Mouse (Mus musculus) liver, postnatal 0 days (tissue): ENCODE measurements around the gene Prmt9.

ENCODE experiments used
- CTCF ChIP-seq: sonication (generic); IDR thresholded peaks from 2 replicates; pipeline ENCODE4 v1.5.1; 2016; ENCODE audit warnings: antibody characterized with exemption, low read depth
- EP300 ChIP-seq: IDR thresholded peaks from 2 replicates; pipeline ENCODE4 v1.6.1; 2016; ENCODE audit warnings: antibody characterized with exemption, low read depth, mild to moderate bottlenecking

GRCm38 (mm10) chr8:77522984-77523383 is 26.2 kb upstream of the Prmt9 start:
- TF ChIP-seq CTCF (no peak), EP300 (no peak)
